Mouse (Mus musculus) liver, embryonic 16.5 days (tissue): ENCODE measurements at regions not wholly inside any gene's neighbourhood (a gene's known extent, or its start where the extent isn't known, plus 50 kb on each side); places are given as distances from the start of the nearest gene placed in this dataset.

Experiments used
- ATAC-seq: fragments of 200-750 bp; cut with Nextera tagmentation; 2 replicates; pipeline ENCODE4 v1.8.0; 2017; ENCODE audit warnings: low read depth, mild to moderate bottlenecking, moderate number of reproducible peaks, moderate library complexity
- H3K27ac ChIP-seq: fragments of 300-500 bp; sonication (generic); 2 replicates; pipeline ENCODE4 v1.5.1; 2014; ENCODE audit warnings: mild to moderate bottlenecking, low read length
- H3K27me3 ChIP-seq: fragments of 300-500 bp; sonication (generic); 2 replicates; pipeline ENCODE4 v1.6.1; 2014; ENCODE audit warnings: low read depth, low read length, mixed read lengths; ENCODE audit not compliant: control insufficient read depth, insufficient read depth
- H3K36me3 ChIP-seq: fragments of 300-500 bp; sonication (generic); 2 replicates; pipeline ENCODE4 v1.6.1; 2014; ENCODE audit warnings: mild to moderate bottlenecking; ENCODE audit not compliant: control insufficient read depth, insufficient read depth
- H3K4me1 ChIP-seq: fragments of 300-500 bp; sonication (generic); 2 replicates; pipeline ENCODE4 v1.6.1; 2014; ENCODE audit warnings: low read depth, low read length, mixed read lengths; ENCODE audit not compliant: control insufficient read depth
- H3K4me2 ChIP-seq: fragments of 300-500 bp; sonication (generic); 2 replicates; pipeline ENCODE4 v1.6.1; 2014; ENCODE audit warnings: low read depth, low read length, mixed read lengths
- H3K4me3 ChIP-seq: fragments of 300-500 bp; sonication (generic); 2 replicates; pipeline ENCODE4 v1.5.1; 2014; ENCODE audit warnings: low read depth, mild to moderate bottlenecking, low read length
- H3K9ac ChIP-seq: fragments of 300-500 bp; sonication (generic); 2 replicates; pipeline ENCODE4 v1.6.1; 2014; ENCODE audit warnings: low read depth, low read length
- H3K9me3 ChIP-seq: fragments of 300-500 bp; sonication (generic); replicated peaks from 2 replicates; pipeline ENCODE4 v1.6.1; 2016; ENCODE audit warnings: low read length; ENCODE audit not compliant: control insufficient read depth
- WGBS: fragments of 180-500 bp; shearing (Covaris S2); extraction: QIAGEN DNeasy Blood & Tissue Kit; methylation state at CpG from one replicate; pipeline ENCODE4 v1.1.7; 2014; ENCODE audit not compliant: insufficient replicate concordance; 5-methylcytosine and 5-hydroxymethylcytosine counted together

DNA sequence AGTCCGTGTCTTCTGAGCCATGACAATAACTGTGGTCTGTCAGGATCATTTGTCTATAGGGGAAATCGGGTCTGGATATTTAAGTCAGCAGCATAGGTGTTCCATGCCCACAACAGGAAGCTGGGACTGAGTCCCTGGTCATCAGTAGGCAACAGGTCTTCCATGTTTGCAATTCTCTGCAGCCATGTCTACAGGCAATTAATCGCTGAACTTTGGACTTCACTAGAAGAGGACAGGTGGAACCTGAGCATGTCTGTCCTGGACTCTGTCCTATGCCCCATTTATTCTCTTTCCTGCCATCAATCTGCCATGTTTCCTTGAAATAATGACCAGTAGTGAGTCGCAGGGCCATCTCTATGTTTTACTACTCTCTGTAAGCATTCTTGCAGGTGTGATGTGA lies 54.9 kb downstream of the Cyp2d40 start:
- H3K36me3 ChIP-seq: no peaks in the 10 kb centered on the region
- no peaks in the 10 kb centered on the region for H3K4me1 ChIP-seq
- WGBS: 58% methylated on average over 4 of the region's 4 CpGs
- no peak for ATAC-seq
- no peak overlapping the region for H3K4me2 ChIP-seq
- no peaks in the 10 kb centered on the region for H3K27me3 ChIP-seq
- no peak overlapping the region for H3K27ac ChIP-seq
- no peaks in the 10 kb centered on the region for H3K9me3 ChIP-seq
- no peak overlapping the region for H3K4me3 ChIP-seq
- H3K9ac ChIP-seq: no peak overlapping the region

DNA sequence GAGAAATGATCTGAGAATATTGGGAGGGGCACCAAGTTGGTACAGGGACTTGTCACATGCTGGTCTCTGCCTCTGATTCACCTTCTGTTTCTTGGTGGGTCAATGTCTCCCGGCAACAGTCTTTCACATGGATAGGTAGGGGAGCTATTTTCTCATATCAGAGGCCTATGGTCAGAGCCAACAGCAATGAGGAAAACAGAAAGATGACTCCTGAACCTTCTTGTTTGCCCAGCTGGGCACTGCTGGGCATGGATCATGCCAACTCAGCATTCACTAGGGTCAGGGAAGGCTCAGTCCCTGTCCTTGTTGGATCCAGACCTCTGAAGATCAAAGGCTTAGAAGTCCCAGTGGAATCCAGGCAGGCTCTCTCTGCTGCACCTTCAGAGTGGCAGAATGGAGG lies 56.1 kb downstream of the Cyp2d40 start:
- H3K4me1 ChIP-seq: no peaks in the 10 kb centered on the region
- WGBS: 64% methylated on average over 1 of the region's 1 CpGs
- no peaks in the 10 kb centered on the region for H3K27me3 ChIP-seq
- H3K4me3 ChIP-seq: no peak overlapping the region
- no peak for ATAC-seq
- H3K9me3 ChIP-seq: no peaks in the 10 kb centered on the region
- H3K4me2 ChIP-seq: no peak overlapping the region
- H3K9ac ChIP-seq: no peak overlapping the region
- no peak overlapping the region for H3K27ac ChIP-seq
- no peaks in the 10 kb centered on the region for H3K36me3 ChIP-seq

DNA sequence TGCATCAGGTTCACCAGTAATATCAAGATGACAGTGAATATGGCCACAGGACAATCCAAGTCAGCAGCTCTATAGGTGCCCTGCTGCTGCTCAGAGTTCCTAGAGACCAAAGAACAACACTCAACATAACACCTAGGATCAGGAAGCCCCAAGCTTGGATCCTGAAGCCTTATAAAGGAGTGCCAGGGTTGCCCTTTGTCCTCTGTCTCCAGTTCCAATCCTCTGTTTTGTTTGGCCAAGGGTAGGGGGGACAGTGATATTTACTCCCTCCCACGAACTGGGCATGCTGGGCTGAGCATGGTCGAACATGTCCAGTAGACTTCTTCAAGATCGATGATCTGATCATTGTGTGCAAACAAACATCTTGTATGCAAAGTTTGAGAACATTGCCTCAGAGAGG lies 56.8 kb downstream of the Cyp2d40 start:
- H3K4me1 ChIP-seq: no peaks in the 10 kb centered on the region
- WGBS: 62% methylated on average over 3 of the region's 3 CpGs
- H3K27ac ChIP-seq: no peak overlapping the region
- ATAC-seq: no peak
- H3K4me3 ChIP-seq: no peak overlapping the region
- no peaks in the 10 kb centered on the region for H3K27me3 ChIP-seq
- H3K36me3 ChIP-seq: no peaks in the 10 kb centered on the region
- H3K4me2 ChIP-seq: no peak overlapping the region
- no peaks in the 10 kb centered on the region for H3K9me3 ChIP-seq
- no peak overlapping the region for H3K9ac ChIP-seq

DNA sequence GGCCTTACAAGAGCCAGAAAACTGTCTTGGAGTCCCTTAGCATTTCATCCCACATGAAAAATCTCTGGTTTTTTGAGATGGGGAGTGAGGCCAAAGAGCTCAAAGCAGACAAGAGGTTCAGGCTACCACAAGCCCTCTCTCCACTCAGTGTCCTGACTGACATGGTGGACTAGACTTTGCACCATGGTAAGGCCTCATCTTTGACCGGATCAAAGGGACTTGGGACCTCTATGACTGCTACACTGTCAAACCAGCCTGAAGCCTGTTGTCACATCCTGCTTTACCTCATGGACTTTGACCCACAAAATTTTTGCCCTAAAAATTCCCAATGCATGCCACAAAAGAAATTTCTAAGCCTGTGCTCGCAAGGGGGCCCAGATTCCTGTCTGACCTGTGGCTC lies 57.3 kb downstream of the Cyp2d40 start:
- no peaks in the 10 kb centered on the region for H3K27me3 ChIP-seq
- 57% methylated on average over 2 of the region's 2 CpGs for WGBS
- no peaks in the 10 kb centered on the region for H3K4me1 ChIP-seq
- no peaks in the 10 kb centered on the region for H3K9me3 ChIP-seq
- no peaks in the 10 kb centered on the region for H3K36me3 ChIP-seq
- H3K4me3 ChIP-seq: no peak overlapping the region
- no peak overlapping the region for H3K9ac ChIP-seq
- no peak overlapping the region for H3K4me2 ChIP-seq
- ATAC-seq: no peak
- H3K27ac ChIP-seq: no peak overlapping the region

DNA sequence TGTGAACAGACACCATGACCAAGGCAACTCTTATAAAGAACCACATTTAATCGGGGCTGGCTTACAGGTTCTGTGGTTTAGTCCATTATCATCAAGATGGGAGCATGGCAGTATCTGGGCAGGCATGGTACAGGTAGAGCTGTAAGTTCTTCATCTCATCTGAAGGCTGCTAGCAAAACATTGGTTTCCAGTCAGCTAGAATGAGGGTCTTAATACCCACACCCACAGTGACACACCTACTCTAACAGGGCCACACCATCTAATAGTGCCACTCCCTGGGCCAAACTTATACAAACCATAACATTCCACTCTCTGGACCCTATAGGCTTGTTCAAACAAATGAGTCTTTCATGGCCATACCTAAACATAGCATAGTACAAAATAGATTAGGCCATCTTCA lies 61.9 kb downstream of the Cyp2d40 start:
- H3K27ac ChIP-seq: no peak overlapping the region
- H3K36me3 ChIP-seq: no peaks in the 10 kb centered on the region
- H3K4me2 ChIP-seq: no peak overlapping the region
- ATAC-seq: no peak
- no peaks in the 10 kb centered on the region for H3K9me3 ChIP-seq
- H3K4me3 ChIP-seq: no peak overlapping the region
- H3K4me1 ChIP-seq: no peaks in the 10 kb centered on the region
- H3K27me3 ChIP-seq: no peaks in the 10 kb centered on the region
- 57% methylated on average over 1 of the region's 1 CpGs for WGBS
- no peak overlapping the region for H3K9ac ChIP-seq

DNA sequence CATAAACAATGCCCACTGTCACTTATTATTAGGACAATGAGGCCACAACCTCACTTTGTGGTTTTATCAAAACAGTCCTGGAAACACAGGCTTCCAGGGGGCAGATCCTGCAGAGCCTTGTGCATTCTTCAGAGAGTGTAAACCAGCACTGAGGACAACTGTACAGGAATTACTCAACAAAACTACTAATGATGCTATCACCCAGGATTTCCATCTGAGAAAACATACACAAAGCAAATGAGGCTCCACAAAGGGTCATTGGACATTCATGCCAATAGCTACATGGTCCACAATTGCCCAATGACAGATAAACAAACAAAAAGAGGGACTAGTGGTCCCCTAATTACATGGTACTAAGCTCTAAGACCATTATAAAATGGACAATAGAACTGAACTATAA lies 68.2 kb downstream of the Cyp2d40 start:
- Histone ChIP-seq H3K4me2 (no peak overlapping the region), H3K9me3 (no peaks in the 10 kb centered on the region), H3K27me3 (no peaks in the 10 kb centered on the region), H3K36me3 (no peaks in the 10 kb centered on the region), H3K27ac (peak overlapping the region; percentile 33), H3K4me3 (no peak overlapping the region), H3K4me1 (peaks cover 2% of the 10 kb centered on the region; the same call in 1 of the 2 replicates), H3K9ac (no peak overlapping the region)
- no peak for ATAC-seq

DNA sequence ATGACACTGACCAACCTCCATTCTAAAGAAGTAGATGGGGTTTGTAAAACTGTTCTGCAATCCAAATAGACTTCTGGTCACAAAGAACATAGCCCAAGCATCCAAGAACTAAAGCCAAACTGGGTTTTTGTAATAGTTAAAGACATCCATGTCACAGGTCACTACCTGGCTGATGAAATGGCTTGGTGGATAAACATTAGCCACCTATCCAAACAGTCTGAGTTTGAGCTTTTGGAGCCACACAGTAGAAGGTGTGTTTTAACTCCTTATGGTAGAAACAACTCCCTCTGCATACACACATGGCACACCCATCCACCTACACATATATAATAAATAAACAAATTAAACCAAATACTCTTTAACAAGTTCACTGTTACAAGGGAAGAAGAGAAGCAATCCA lies 68.7 kb downstream of the Cyp2d40 start:
- peak; percentile 81 for ATAC-seq
- no peaks in the 10 kb centered on the region for H3K36me3 ChIP-seq
- H3K27ac ChIP-seq: peak overlapping the region; percentile 54; the same call in 1 of the 2 replicates

DNA sequence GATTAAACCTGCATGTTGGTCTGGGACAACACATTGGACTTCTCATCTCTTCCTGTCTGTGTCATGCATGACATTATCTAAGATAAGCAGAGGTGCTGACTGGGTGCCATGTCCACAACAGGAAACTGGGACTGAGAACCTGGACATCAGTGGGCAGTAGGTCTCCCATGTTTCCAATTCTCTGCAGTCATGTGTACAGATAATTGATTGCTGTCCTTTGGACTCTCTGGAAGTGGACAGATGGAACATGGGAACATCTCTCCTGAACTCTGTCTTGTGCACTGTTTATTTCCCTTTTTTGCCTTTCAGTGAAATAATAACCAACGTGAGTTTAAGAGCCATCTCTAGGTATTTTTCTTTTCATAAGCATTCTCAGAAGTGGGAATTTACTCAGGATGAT lies 69.5 kb downstream of the Cyp2d40 start:
- Histone ChIP-seq H3K27me3 (no peaks in the 10 kb centered on the region), H3K36me3 (no peaks in the 10 kb centered on the region), H3K9me3 (no peaks in the 10 kb centered on the region), H3K4me1 (peaks cover 2% of the 10 kb centered on the region; the same call in 1 of the 2 replicates), H3K27ac (peak overlapping the region; percentile 54; the same call in 1 of the 2 replicates), H3K9ac (no peak overlapping the region), H3K4me3 (no peak overlapping the region), H3K4me2 (no peak overlapping the region)
- 34% methylated on average over 1 of the region's 1 CpGs for WGBS
- no peak for ATAC-seq

More for the DNA sequence above, 68.7 kb downstream of the Cyp2d40 start:
- H3K9me3 ChIP-seq: no peaks in the 10 kb centered on the region
- no peak overlapping the region for H3K4me3 ChIP-seq
- no peak overlapping the region for H3K9ac ChIP-seq
- peaks cover 2% of the 10 kb centered on the region; the same call in 1 of the 2 replicates for H3K4me1 ChIP-seq
- H3K4me2 ChIP-seq: no peak overlapping the region
- H3K27me3 ChIP-seq: no peaks in the 10 kb centered on the region

DNA sequence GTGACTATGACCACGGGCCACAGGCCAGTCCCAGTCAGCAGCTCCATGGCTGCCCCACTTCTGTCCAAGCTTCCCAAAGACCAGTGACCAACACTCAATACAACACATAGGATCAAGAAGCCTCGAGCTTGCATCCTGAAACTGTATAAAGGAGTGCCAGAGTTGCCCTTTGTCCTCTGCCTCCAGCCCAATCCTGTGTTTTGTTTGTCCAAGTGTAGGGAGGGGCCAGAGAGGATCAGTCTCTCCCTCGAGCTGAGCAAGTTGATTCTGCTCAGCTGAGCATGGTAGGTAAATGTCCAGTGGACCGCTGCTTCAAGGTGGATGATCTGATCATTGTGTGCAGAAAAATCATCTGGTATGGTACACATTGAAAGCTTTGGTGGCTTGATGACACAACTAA lies 71.0 kb downstream of the Cyp2d40 start:
- H3K27me3 ChIP-seq: no peaks in the 10 kb centered on the region
- H3K9ac ChIP-seq: no peak overlapping the region
- H3K4me1 ChIP-seq: peaks cover 2% of the 10 kb centered on the region; the same call in 1 of the 2 replicates
- H3K4me2 ChIP-seq: no peak overlapping the region
- no peak overlapping the region for H3K4me3 ChIP-seq
- H3K9me3 ChIP-seq: no peaks in the 10 kb centered on the region
- ATAC-seq: peak; percentile 58
- WGBS: 42% methylated on average over 4 of the region's 4 CpGs
- H3K27ac ChIP-seq: no peak overlapping the region
- no peaks in the 10 kb centered on the region for H3K36me3 ChIP-seq
